Mouse (Mus musculus) bone marrow, adult 2 months (tissue): ENCODE results near the gene Tomm5.

Experiments used
- CTCF ChIP-seq: fragments of 200-500 bp; IDR thresholded peaks from 2 replicates; pipeline ENCODE4 v1.5.1; 2011; ENCODE audit warnings: low read length, control low read depth; ENCODE audit not compliant: control insufficient read depth, insufficient read depth
- POLR2A ChIP-seq: fragments of 200-500 bp; IDR thresholded peaks from 2 replicates; pipeline ENCODE4 v1.6.1; 2011; ENCODE audit warnings: low read depth, mild to moderate bottlenecking, control low read depth, low read length, borderline replicate concordance; ENCODE audit not compliant: control insufficient read depth

DNA sequence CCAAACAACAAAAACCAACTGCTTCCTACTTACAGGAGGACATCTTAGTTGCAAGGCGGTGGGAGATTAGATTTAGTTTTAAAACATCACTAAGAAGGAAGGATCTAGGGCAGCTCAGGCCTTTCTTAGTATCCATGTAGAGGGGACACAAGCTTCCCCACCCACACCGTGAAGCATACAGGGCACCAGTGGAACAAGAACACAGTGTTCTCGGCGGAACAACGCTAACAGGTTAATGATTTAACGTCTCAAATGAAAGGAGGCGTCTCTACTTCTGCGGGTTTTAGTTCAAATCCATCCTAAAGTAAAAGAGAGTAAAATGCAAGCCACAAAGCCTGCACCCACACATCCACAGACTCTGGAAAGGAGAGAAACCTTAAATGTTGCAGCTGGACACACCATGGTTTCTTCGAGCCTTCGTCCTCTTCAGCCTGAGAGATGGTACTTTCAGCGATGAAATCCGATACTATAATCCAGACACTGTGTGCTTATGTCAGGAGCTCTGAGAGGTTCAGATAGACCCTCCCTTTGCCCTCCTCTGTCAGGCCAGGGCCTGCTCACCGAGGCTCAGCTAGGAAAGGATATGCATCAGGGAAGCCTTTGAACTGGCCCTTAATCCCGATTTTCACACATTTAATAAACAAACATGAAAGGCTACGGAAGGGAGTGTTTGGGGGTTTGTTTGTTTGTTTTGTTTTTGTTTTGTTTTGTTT lies 35.5 kb downstream of the Tomm5 start:
- TF ChIP-seq CTCF (no peak), POLR2A (no peak)
